8 mouse cellular contexts compared by ENCODE assay signal in the genomic region with DNA sequence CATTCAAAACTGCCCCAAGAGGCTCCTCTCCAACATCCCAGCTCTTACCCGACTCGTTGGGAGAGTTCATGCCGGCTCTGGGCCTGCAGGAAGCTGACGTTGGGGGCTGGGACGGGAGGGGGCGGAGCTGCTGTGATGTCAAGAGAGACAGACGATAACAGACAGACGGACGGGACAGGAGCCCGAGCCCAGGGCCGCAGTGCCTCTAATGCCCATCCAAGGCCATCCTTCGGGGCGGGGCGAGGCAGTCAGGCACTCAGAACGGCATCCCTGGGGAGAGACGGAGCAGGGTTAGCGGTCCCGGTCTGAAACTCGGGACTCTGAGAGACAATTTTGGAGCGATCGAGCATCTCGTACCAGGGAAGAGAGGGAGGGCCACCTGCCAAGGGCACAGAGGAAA. TPM values are rescaled to one million over a fixed set of nuclear protein-coding genes. Genes with fewer than 3 reads are reported as not detected.
DNase-seq lines count a peak whose midpoint lies in the region; ATAC-seq and TF ChIP-seq lines count a peak whose summit lies in the region.

No protein-coding gene starts in this region.

- H3K4me1 ChIP-seq in hindbrain, embryonic 10.5 days (replicated peaks) = peaks cover 87% of the 10 kb centered on the region
- H3K4me1 ChIP-seq in liver, embryonic 15.5 days (replicated peaks) = peaks cover 62% of the 10 kb centered on the region

- no peaks in the 10 kb centered on the region for H3K9me3 ChIP-seq in hindbrain, embryonic 10.5 days
- H3K9me3 ChIP-seq in liver, embryonic 15.5 days (replicated peaks) = no peaks in the 10 kb centered on the region

- TF ChIP-seq CTCF in left cerebral cortex, adult 2 months (IDR thresholded peaks at IDR 0.05) = no peak

- peak overlapping the region; percentile 53 for H3K4me2 ChIP-seq in liver, embryonic 15.5 days

- intact Hi-C loops in left cerebral cortex, adult 2 months (cut with DNase I) = no loop called here
- intact Hi-C loops in left cerebral cortex, postnatal 10 days (cut with DNase I) = no loop called here

- WGBS in hindbrain, embryonic 10.5 days = 7% methylated on average over 22 of the region's 22 CpGs
- 16% methylated on average over 22 of the region's 22 CpGs for WGBS in liver, embryonic 15.5 days (ENCODE audit: insufficient replicate concordance)

- H3K36me3 ChIP-seq in hindbrain, embryonic 10.5 days = peaks cover 48% of the 10 kb centered on the region
- H3K36me3 ChIP-seq in liver, embryonic 15.5 days (replicated peaks) = no peaks in the 10 kb centered on the region

- no peak overlapping the region for H3K9ac ChIP-seq in liver, embryonic 15.5 days

- no peak for ATAC-seq in liver, embryonic 15.5 days (ENCODE audit: insufficient read depth)

- no peak for DNase-seq in left cerebral cortex, adult 2 months (ENCODE audit: extremely low spot score in 1 of 2, low spot score in 2 of 2)
- no peak for DNase-seq in left cerebral cortex, postnatal 10 days (ENCODE audit: extremely low spot score in 1 of 2, low spot score in 2 of 2)
- peak; percentile 59 for DNase-seq in cerebellum, adult 9-10 months
- peak; percentile 24 for DNase-seq in hindbrain, embryonic 10.5 days (ENCODE audit: low spot score)
- no peak for DNase-seq in right cerebral cortex, postnatal 25 days
- no peak for DNase-seq in layer of hippocampus, adult 11-12 months (ENCODE audit: low spot score)
- DNase-seq in natural killer cell, adult 2 months (ENCODE audit: low spot score in 2 of 2) = no peak

- H3K27ac ChIP-seq in left cerebral cortex, adult 2 months = no peak overlapping the region
- peak overlapping the region; percentile 54; the same call in 1 of the 2 replicates for H3K27ac ChIP-seq in hindbrain, embryonic 10.5 days
- no peak overlapping the region for H3K27ac ChIP-seq in liver, embryonic 15.5 days (replicated peaks)

- H3K4me3 ChIP-seq in left cerebral cortex, adult 2 months = peak overlapping the region; percentile 32
- H3K4me3 ChIP-seq in hindbrain, embryonic 10.5 days = peak overlapping the region; percentile 42
- no peak overlapping the region for H3K4me3 ChIP-seq in liver, embryonic 15.5 days (replicated peaks)

- peaks cover 34% of the 10 kb centered on the region for H3K27me3 ChIP-seq in hindbrain, embryonic 10.5 days (ENCODE audit: insufficient read depth, poor library complexity, severe bottlenecking)
- H3K27me3 ChIP-seq in liver, embryonic 15.5 days = peaks cover 70% of the 10 kb centered on the region

RNA-seq across cellular contexts. Expression of gene Hdac5, which starts 5.3 kb away (rescaled TPM):
- total RNA-seq in left cerebral cortex, adult 2 months (2021) = 100 to 1,000 TPM; 286 to 315 TPM
- total RNA-seq in left cerebral cortex, postnatal 10 days (2021) = 100 to 1,000 TPM; 190 TPM
- 70.3 and 101 TPM in 2 replicates for polyA plus RNA-seq in hindbrain, embryonic 10.5 days (2016; fragmentation: Nextera tagmentation; extraction: Ambion mirVana)
- 17.3 and 17.5 TPM in 2 replicates for polyA plus RNA-seq in liver, embryonic 15.5 days (2015; fragmentation: Nextera tagmentation; extraction: Ambion mirVana)

RNA-seq across cellular contexts. Expression of gene BC030867, which starts 24.0 kb away (rescaled TPM):
- total RNA-seq in left cerebral cortex, adult 2 months (2021) = 1 to 10 TPM; 1.0 to 2.0 TPM
- under 1 TPM; 0.83 to 0.99 TPM for total RNA-seq in left cerebral cortex, postnatal 10 days (2021)
- polyA plus RNA-seq in hindbrain, embryonic 10.5 days (2016; fragmentation: Nextera tagmentation; extraction: Ambion mirVana) = 20.9 and 28.3 TPM in 2 replicates
- 14.1 and 15.3 TPM in 2 replicates for polyA plus RNA-seq in liver, embryonic 15.5 days (2015; fragmentation: Nextera tagmentation; extraction: Ambion mirVana)

RNA-seq across cellular contexts. Expression of gene G6pc3, which starts 35.3 kb away (rescaled TPM):
- 10 to 100 TPM; 62.9 to 69.8 TPM for total RNA-seq in left cerebral cortex, adult 2 months (2021)
- total RNA-seq in left cerebral cortex, postnatal 10 days (2021) = 10 to 100 TPM; 43.8 to 45.0 TPM
- 32.3 and 37.8 TPM in 2 replicates for polyA plus RNA-seq in hindbrain, embryonic 10.5 days (2016; fragmentation: Nextera tagmentation; extraction: Ambion mirVana)
- polyA plus RNA-seq in liver, embryonic 15.5 days (2015; fragmentation: Nextera tagmentation; extraction: Ambion mirVana) = 8.2 and 8.8 TPM in 2 replicates

RNA-seq across cellular contexts. Expression of gene Lsm12, which starts 39.6 kb away (rescaled TPM):
- total RNA-seq in left cerebral cortex, adult 2 months (2021) = 10 to 100 TPM; 55.2 to 58.9 TPM
- 10 to 100 TPM; 67.6 to 72.3 TPM for total RNA-seq in left cerebral cortex, postnatal 10 days (2021)
- polyA plus RNA-seq in hindbrain, embryonic 10.5 days (2016; fragmentation: Nextera tagmentation; extraction: Ambion mirVana) = 119 and 148 TPM in 2 replicates
- 51.4 and 70.3 TPM in 2 replicates for polyA plus RNA-seq in liver, embryonic 15.5 days (2015; fragmentation: Nextera tagmentation; extraction: Ambion mirVana)

RNA-seq across cellular contexts. Expression of gene Asb16, which starts 43.9 kb away (rescaled TPM):
- 1 to 10 TPM; 1.2 to 1.4 TPM for total RNA-seq in left cerebral cortex, adult 2 months (2021)
- total RNA-seq in left cerebral cortex, postnatal 10 days (2021) = under 1 TPM; 0.49 to 0.71 TPM
- polyA plus RNA-seq in hindbrain, embryonic 10.5 days (2016; fragmentation: Nextera tagmentation; extraction: Ambion mirVana) = 0.08 TPM in 1 of 2 replicates, not detected in the other
- 0.05 and 0.06 TPM in 2 replicates for polyA plus RNA-seq in liver, embryonic 15.5 days (2015; fragmentation: Nextera tagmentation; extraction: Ambion mirVana)

Comparison
In these comparisons a context has a peak if more than half of its experiments do, and no peak if none do; other contexts are left out.
1. DNase-seq: peak in cerebellum, adult 9-10 months (single experiment) and hindbrain, embryonic 10.5 days (single experiment); none in left cerebral cortex, adult 2 months (0 of 2), left cerebral cortex, postnatal 10 days (0 of 2), right cerebral cortex, postnatal 25 days (single experiment), layer of hippocampus, adult 11-12 months (single experiment) and natural killer cell, adult 2 months (0 of 2).